Mouse (Mus musculus) limb, embryonic 10.5 days (tissue): ENCODE data around the gene Rab11a. TPM values are rescaled to one million over a fixed set of nuclear protein-coding genes. Genes with fewer than 3 reads are reported as not detected.
A peak's percentile ranks its signal among the peaks of the same experiment; 100 is the strongest.

ENCODE experiments used
- DNase-seq: peaks from one replicate; pipeline ENCODE4 v3.0.0-alpha.2; 2017; ENCODE audit warnings: low spot score
- H3K27ac ChIP-seq: fragments of 300-500 bp; sonication (generic); 2 replicates; pipeline ENCODE4 v1.5.1; 2016; ENCODE audit warnings: mild to moderate bottlenecking
- H3K27me3 ChIP-seq: fragments of 300-500 bp; sonication (generic); 2 replicates; pipeline ENCODE4 v1.6.1; 2016; ENCODE audit warnings: low read depth, mild to moderate bottlenecking; ENCODE audit not compliant: poor library complexity, severe bottlenecking
- H3K36me3 ChIP-seq: fragments of 300-500 bp; sonication (generic); 2 replicates; pipeline ENCODE4 v1.6.1; 2016; ENCODE audit warnings: mild to moderate bottlenecking, moderate library complexity
- H3K4me1 ChIP-seq: fragments of 300-500 bp; sonication (generic); 2 replicates; pipeline ENCODE4 v1.6.1; 2016
- H3K4me3 ChIP-seq: fragments of 300-500 bp; sonication (generic); 2 replicates; pipeline ENCODE4 v1.5.1; 2016; ENCODE audit warnings: mild to moderate bottlenecking, moderate library complexity
- H3K9me3 ChIP-seq: fragments of 300-500 bp; sonication (generic); replicated peaks from 2 replicates; pipeline ENCODE4 v1.6.1; 2016; ENCODE audit warnings: mild to moderate bottlenecking
- WGBS: fragments of 180-500 bp; shearing (Covaris S2); methylation state at CpG from one replicate; pipeline ENCODE4 v1.1.7; 2016; 5-methylcytosine and 5-hydroxymethylcytosine counted together
- polyA plus RNA-seq: library from polyadenylated mRNA; unstranded; fragments of >200 nt; fragmentation: Nextera tagmentation; extraction: Ambion mirVana; gene quantifications from 2 replicates; pipeline ENCODE4 v1.2.1, GENCODE M21; 2016

Gene Rab11a
- 202 and 211 TPM in 2 replicates for polyA plus RNA-seq

DNA sequence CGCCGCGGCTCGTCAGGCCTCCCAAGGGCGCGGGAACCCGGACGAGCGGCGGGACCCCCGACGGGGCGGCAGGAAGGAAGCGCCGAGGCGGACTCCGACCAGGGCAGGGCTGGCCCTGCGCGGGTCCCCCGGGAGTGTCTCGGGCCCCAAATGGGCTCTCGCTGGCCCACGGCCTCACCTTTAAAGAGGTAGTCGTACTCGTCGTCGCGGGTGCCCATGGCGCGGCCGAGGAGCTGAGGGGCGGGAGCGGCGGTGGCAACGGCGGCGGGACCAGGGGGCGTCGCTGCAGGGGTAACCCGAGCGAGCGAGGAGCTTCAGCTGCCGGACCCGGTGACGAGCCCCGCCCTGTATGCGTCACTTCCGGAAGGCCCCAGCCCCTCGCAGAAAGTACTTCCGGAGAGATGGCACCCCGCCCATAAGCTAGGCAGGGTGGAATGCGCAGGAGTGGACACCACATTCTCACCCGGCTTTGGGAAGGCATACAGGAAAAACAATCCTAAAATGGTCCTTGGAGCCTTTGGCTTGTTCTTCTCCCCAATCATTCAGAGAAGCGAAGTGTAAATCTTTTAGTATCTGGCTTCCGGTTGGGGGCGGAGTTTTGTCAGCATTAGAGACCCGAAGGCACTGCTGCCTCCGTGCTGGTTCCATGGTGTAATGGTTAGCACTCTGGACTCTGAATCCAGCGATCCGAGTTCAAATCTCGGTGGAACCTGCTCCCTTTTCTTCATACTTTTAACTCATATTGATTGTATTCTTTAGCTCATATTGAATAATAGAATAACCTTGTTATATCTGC is at the start of gene Rab11a:
Rab11a (minus strand) TSS at position 353 of the 796 bp plus-strand sequence.
- H3K4me1 ChIP-seq, result peaks cover 14% of the 10 kb centered on the region
- WGBS, result under 1% methylated on average over 60 of the region's 61 CpGs
- no peaks in the 10 kb centered on the region for H3K27me3 ChIP-seq

DNA sequence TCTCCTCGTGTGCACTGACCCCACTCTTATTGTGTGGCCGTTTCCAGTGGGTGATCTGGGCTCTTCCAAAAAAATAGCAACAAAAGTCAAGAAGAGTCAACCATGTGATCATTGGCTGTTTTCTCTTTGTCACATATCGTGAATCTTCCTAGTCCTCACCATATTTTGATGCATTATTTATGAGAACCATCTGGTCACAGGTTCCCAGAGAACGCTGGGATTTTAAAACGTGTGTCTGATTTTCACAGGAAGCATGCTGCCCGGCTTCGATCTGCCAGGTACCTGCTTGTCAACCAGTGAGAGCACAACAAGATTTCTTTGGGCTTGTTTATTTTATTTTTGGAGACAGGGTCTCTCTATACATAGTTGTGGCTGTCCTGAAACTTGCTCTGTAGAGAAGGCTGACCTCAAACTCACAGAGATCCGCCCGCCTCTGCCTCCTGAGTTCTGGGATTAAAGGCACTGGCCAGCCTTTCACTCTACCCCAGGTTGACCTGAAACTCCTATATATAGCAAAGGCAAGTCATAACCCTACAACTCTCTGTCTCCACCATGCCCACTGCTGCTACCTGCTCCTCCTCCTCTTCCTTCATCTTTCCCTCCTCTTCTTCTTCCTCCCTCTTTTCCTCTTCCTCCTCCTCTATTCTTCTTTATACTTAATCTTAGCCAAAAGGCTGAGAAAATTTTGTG is 48.8 kb upstream of the Rab11a start:
- Histone ChIP-seq H3K27me3 (0 out of 2 replicates have a peak, but pooled peaks cover 6% of the 10 kb centered on the region), H3K36me3 (no peaks in the 10 kb centered on the region), H3K4me3 (no peak overlapping the region), H3K4me1 (no peaks in the 10 kb centered on the region), H3K27ac (no peak overlapping the region), H3K9me3 (no peaks in the 10 kb centered on the region)
- no peak for DNase-seq
- 92% methylated on average over 9 of the region's 9 CpGs for WGBS

More for the DNA sequence above, at the start of gene Rab11a:
- Histone ChIP-seq H3K36me3 (no peaks in the 10 kb centered on the region), H3K27ac (peak within 1 kb of the TSS; percentile 92), H3K9me3 (no peaks in the 10 kb centered on the region), H3K4me3 (peak within 1 kb of the TSS; percentile 98)
- peak; percentile 98 for DNase-seq

DNA sequence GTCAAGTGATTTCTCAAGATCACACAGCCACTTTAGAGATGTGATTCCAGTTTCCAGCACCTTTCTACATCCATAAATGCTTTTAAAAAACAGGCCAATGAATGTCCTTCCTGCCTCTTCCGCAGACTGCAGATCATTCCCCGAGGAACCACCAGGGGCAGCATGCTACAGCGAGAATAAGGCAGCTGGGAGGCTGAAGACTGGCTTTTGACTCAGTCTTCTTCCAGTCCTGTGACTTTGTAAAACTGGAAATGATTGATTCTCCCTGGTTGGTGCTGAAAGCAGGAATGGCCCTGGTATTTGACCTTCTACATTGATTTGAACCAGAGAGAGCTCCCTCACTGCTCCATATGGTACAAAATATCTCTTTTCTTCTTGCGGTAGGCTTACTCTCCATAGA is 47.3 kb upstream of the Rab11a start:
- Histone ChIP-seq H3K4me1 (no peaks in the 10 kb centered on the region), H3K4me3 (no peak overlapping the region), H3K9me3 (no peaks in the 10 kb centered on the region), H3K36me3 (no peaks in the 10 kb centered on the region), H3K27ac (no peak overlapping the region), H3K27me3 (0 out of 2 replicates have a peak, but pooled peaks cover 6% of the 10 kb centered on the region)
- peak; percentile 70 for DNase-seq
- 31% methylated on average over 4 of the region's 4 CpGs for WGBS

DNA sequence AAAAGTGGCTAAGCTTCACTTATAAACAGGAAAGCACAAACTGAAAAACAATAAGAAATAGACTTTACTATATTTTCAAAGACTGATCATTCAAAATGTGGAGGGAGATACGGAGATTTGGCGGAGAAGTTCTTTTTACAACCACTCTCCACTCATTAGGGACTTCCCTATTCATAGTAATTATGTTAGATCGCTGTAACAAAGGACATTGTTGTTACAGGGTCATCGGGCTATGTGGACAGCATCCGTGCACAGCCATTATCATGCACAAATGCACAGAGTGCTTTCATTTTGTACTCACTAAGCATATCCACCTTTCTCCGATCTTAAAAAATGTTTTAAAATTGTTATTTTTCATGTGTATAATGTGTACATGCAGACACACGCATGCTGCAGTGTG is 46.0 kb upstream of the Rab11a start:
- 0 out of 2 replicates have a peak, but pooled peaks cover 6% of the 10 kb centered on the region for H3K27me3 ChIP-seq
- no peak overlapping the region for H3K4me3 ChIP-seq
- no peaks in the 10 kb centered on the region for H3K36me3 ChIP-seq
- no peaks in the 10 kb centered on the region for H3K9me3 ChIP-seq
- DNase-seq, result no peak
- H3K4me1 ChIP-seq, result no peaks in the 10 kb centered on the region
- H3K27ac ChIP-seq, result no peak overlapping the region
- 94% methylated on average over 7 of the region's 7 CpGs for WGBS

DNA sequence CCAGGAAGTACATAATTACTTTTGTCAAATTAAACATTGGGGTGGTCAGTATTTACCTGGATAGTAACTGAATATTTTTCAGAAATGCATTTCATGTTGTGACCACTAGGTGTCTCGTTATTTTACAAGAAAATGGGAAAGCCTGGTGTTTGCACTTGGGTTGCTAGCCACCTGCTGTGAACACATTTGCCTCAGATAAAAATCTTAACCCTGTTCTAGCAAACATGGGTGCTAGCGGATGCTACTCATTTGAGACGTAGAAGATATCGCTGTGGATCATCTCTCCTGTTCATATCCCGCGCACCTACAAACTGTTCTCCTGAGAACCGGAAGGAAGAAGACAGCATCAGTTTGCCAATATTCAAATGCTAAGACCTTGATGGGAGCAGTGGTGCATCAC is 42.1 kb upstream of the Rab11a start:
- DNase-seq, result no peak
- Histone ChIP-seq H3K36me3 (no peaks in the 10 kb centered on the region), H3K4me1 (peaks cover 7% of the 10 kb centered on the region), H3K9me3 (no peaks in the 10 kb centered on the region), H3K27ac (no peak overlapping the region), H3K27me3 (no peaks in the 10 kb centered on the region), H3K4me3 (no peak overlapping the region)
- 46% methylated on average over 7 of the region's 7 CpGs for WGBS

DNA sequence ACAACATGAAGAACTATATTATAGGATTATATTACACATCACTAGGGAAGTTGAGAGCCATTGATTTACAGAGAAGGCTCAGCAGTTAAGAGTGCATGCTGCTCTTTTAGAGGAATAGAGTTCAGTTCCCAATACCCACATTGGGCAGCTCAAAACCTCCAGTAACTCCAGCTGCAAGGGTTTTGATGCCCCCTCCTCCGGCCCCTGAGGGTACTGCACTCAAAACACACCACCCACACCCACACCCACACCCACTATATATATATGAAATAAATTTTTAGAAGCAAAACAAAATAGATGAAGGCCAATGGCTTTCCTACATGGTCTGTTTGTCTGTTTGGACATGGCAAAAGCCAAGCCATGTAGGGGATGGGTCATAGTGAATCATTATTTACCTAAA is 40.6 kb upstream of the Rab11a start:
- 93% methylated on average over 1 of the region's 1 CpGs for WGBS
- H3K9me3 ChIP-seq, result no peaks in the 10 kb centered on the region
- H3K27me3 ChIP-seq, result no peaks in the 10 kb centered on the region
- no peak overlapping the region for H3K4me3 ChIP-seq
- no peak overlapping the region for H3K27ac ChIP-seq
- no peak for DNase-seq
- no peaks in the 10 kb centered on the region for H3K36me3 ChIP-seq
- peaks cover 10% of the 10 kb centered on the region for H3K4me1 ChIP-seq

DNA sequence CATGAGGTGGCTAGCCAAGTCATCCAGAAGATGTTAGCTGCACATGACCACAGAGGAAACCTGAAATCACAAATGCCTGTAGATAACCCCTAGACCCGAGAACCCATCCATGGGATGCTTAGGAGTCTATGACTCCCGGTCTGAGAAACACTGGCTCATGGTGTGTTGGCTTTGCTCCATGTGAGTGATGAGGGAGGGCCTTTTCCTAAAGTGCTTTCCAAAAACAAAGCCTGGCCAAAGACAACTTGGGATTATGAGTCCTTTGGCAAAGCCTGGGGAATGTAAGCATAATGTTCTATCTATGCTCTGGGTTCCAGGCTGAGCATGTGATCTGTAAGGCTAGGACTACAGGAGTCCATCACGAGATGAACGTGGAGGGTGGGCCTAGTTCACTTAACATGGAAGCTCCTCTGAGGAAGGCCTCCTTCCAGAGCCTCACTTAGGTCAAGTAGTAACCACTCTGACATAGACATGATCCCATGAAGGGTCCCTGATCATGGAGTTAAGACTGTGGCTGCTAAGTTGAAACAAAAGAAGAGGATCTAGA is 40.0 kb upstream of the Rab11a start:
- Histone ChIP-seq H3K36me3 (no peaks in the 10 kb centered on the region), H3K4me1 (peaks cover 10% of the 10 kb centered on the region), H3K27ac (no peak overlapping the region), H3K9me3 (no peaks in the 10 kb centered on the region), H3K27me3 (no peaks in the 10 kb centered on the region), H3K4me3 (no peak overlapping the region)
- no peak for DNase-seq
- 90% methylated on average over 4 of the region's 4 CpGs for WGBS

DNA sequence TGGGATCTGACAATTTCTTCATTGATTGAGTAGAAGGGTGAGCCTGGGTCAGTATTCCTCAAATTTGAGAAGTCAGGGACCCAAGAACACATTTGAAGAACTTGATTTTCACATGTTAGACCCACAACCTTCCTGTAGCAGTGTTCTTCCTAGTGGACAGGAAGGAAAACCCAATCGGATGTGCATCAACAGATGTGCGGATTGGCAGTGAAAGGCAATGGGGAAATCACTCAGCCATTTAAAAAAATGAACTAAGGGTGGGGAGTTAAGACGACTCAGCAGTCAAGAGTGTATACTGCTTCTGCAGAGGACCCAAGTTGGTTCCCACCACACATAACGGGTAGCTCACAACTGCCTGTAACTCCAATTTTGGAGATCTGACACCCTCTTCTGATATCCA is 37.9 kb upstream of the Rab11a start:
- peaks cover 10% of the 10 kb centered on the region for H3K4me1 ChIP-seq
- H3K36me3 ChIP-seq, result no peaks in the 10 kb centered on the region
- H3K27ac ChIP-seq, result no peak overlapping the region
- no peak for DNase-seq
- WGBS, result 85% methylated on average over 4 of the region's 4 CpGs
- no peaks in the 10 kb centered on the region for H3K27me3 ChIP-seq
- no peak overlapping the region for H3K4me3 ChIP-seq
- H3K9me3 ChIP-seq, result no peaks in the 10 kb centered on the region

DNA sequence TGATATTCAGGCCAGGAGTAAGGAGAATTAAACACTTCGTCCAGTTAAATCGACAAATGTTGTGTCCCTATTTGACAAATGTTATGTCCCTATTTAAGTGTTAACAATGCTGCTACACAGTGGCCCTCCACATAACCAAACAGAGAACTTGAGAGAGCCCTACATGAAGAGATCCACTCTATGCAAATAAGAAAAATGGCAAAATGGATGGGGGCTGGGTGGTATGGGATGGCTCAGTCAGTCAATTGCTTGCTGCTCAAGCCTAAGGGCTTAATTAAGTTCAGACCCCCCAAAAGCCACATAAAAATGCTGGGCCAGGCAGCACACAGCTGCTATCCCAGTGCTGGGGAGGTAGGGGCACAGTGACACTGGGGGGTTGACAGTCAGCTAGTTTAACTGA is 37.3 kb upstream of the Rab11a start:
- Histone ChIP-seq H3K36me3 (no peaks in the 10 kb centered on the region), H3K27ac (no peak overlapping the region; the same call in 1 of the 2 replicates), H3K4me3 (no peak overlapping the region), H3K27me3 (no peaks in the 10 kb centered on the region), H3K4me1 (peaks cover 10% of the 10 kb centered on the region), H3K9me3 (no peaks in the 10 kb centered on the region)
- DNase-seq, result no peak
- 91% methylated on average over 2 of the region's 2 CpGs for WGBS

DNA sequence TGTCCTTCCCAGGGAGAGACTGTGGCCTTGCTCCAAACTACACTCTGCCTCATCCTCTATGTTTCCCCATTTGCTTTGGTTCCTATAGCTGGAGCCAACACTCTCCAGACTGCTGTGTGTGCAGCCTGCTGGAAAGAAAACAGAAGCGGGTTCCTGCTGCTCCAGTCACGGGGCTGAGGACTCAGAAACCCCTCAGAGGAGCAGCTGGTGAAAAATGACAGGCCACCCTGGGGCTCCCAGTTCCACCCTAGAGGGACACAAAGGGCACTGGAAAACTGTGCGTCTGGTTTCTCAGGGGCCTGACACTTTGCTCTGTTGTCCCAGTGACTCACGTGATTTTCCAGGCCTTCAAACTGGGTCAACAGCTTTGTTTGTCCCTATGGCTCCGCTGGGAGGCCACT is 36.9 kb upstream of the Rab11a start:
- no peaks in the 10 kb centered on the region for H3K27me3 ChIP-seq
- WGBS, result 63% methylated on average over 5 of the region's 5 CpGs
- DNase-seq, result no peak
- H3K36me3 ChIP-seq, result no peaks in the 10 kb centered on the region
- H3K4me3 ChIP-seq, result no peak overlapping the region
- H3K9me3 ChIP-seq, result no peaks in the 10 kb centered on the region
- H3K4me1 ChIP-seq, result peaks cover 10% of the 10 kb centered on the region
- peak overlapping the region; percentile 15; the same call in 1 of the 2 replicates for H3K27ac ChIP-seq

DNA sequence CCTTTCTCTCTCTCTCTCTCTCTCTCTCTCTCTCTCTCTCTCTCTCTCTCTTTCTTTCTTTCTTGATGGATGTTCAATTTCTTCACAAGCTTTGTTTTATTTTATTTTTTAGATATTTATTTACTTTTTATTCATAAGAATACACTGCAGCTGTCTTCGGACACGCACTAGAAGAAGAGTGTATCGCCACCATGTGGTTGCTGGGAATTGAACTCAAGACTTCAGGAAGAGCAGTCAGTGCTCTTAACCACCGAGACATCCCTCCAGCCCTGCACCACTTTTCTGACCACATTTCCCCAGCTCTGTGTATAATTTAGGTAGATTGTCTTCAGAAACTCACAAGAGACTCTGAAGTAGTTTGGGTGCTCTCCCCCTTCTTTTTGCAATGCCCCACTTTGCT is 36.4 kb upstream of the Rab11a start:
- H3K27ac ChIP-seq, result no peak overlapping the region
- H3K4me1 ChIP-seq, result peaks cover 10% of the 10 kb centered on the region
- H3K36me3 ChIP-seq, result no peaks in the 10 kb centered on the region
- no peaks in the 10 kb centered on the region for H3K27me3 ChIP-seq
- 68% methylated on average over 4 of the region's 4 CpGs for WGBS
- DNase-seq, result no peak
- no peak overlapping the region for H3K4me3 ChIP-seq
- no peaks in the 10 kb centered on the region for H3K9me3 ChIP-seq

DNA sequence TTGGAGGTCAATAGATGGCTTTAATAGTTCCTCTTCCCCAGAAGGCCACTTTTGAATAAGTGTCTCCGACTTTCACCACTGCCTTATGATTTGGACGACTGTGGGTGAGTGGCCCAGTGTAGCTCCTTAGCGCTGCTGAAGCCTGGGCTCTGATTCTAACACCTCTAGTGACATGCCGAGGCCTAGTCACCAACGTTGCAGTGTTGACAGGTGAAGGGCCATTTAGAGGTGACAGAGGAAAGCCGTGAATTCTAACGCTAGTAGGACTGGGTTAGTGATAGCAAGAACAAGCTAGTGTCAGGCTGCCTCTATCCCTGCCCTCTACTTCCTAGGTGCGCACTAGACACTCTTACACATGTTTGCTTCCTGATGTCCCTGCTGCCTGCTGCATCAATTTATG is 35.7 kb upstream of the Rab11a start:
- Histone ChIP-seq H3K4me3 (no peak overlapping the region), H3K27ac (no peak overlapping the region), H3K4me1 (peaks cover 10% of the 10 kb centered on the region), H3K9me3 (no peaks in the 10 kb centered on the region), H3K27me3 (no peaks in the 10 kb centered on the region), H3K36me3 (no peaks in the 10 kb centered on the region)
- WGBS, result 67% methylated on average over 8 of the region's 8 CpGs
- no peak for DNase-seq

DNA sequence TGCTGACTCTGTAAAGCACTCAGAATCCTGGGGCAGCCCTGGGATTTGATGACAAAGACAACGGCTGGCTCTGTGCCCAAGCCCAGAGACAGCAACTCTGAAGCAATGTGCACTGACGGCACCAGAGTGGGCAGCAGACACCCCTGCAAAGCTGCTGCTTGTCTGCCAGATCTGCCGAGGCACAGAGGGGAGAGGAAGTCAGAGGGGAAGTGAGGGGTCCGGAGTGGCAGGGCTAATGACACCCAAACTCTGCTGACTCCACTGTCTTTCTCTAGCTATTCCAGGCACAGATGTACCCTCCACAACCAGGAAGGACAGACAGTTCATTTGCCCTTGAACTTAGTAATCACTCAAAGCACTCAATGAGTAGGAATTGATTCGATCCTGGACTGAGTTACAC is 33.7 kb upstream of the Rab11a start:
- Histone ChIP-seq H3K27me3 (no peaks in the 10 kb centered on the region), H3K9me3 (no peaks in the 10 kb centered on the region), H3K4me1 (peaks cover 10% of the 10 kb centered on the region), H3K36me3 (no peaks in the 10 kb centered on the region), H3K4me3 (no peak overlapping the region), H3K27ac (no peak overlapping the region)
- no peak for DNase-seq
- 78% methylated on average over 5 of the region's 5 CpGs for whole genome bisulfite sequencing
